Mouse (Mus musculus): ENCODE measurements around the gene Fgf18. TPM values are rescaled to one million over a fixed set of nuclear protein-coding genes. Genes with fewer than 3 reads are reported as not detected.
A peak's percentile ranks its signal among the peaks of the same experiment; 100 is the strongest.

Gene Fgf18
- polyA plus RNA-seq, 1 experiment from 2014 or later, result 0.23 TPM

- H3K4me3 ChIP-seq (replicated peaks), result no peak overlapping the region
- H3K36me3 ChIP-seq (replicated peaks), result no peaks in the 10 kb centered on the region
- H3K4me2 ChIP-seq, result no peak overlapping the region
- no peaks in the 10 kb centered on the region for H3K9me3 ChIP-seq (replicated peaks)
- no peak overlapping the region for H3K27ac ChIP-seq (replicated peaks)
- no peak for ATAC-seq (ENCODE audit: insufficient read depth)
- H3K4me1 ChIP-seq (replicated peaks), result no peaks in the 10 kb centered on the region
- H3K27me3 ChIP-seq, result peaks cover 39% of the 10 kb centered on the region
- 55% methylated on average over 9 of the region's 9 CpGs for WGBS (ENCODE audit: insufficient replicate concordance)
- H3K9ac ChIP-seq, result no peak overlapping the region
Observed at GRCm38 (mm10) chr11:33139458-33140110, 7.6 kb downstream of the Fgf18 start.

- Histone ChIP-seq H3K9me3 (replicated peaks) (no peaks in the 10 kb centered on the region), H3K9ac (no peak overlapping the region), H3K27ac (replicated peaks) (no peak overlapping the region), H3K4me2 (no peak overlapping the region), H3K4me3 (replicated peaks) (no peak overlapping the region), H3K36me3 (replicated peaks) (no peaks in the 10 kb centered on the region), H3K4me1 (replicated peaks) (no peaks in the 10 kb centered on the region), H3K27me3 (peaks cover 30% of the 10 kb centered on the region)
- WGBS (ENCODE audit: insufficient replicate concordance), result 53% methylated on average over 5 of the region's 5 CpGs
- ATAC-seq (ENCODE audit: insufficient read depth), result no peak
Observed at GRCm38 (mm10) chr11:33138686-33139085, 8.5 kb downstream of the Fgf18 start.

- no peak overlapping the region for H3K27ac ChIP-seq (replicated peaks)
- H3K4me1 ChIP-seq (replicated peaks), result no peaks in the 10 kb centered on the region
- H3K27me3 ChIP-seq, result peaks cover 10% of the 10 kb centered on the region; the same call in 1 of the 2 replicates
- H3K4me3 ChIP-seq (replicated peaks), result no peak overlapping the region
- no peaks in the 10 kb centered on the region for H3K9me3 ChIP-seq (replicated peaks)
- 69% methylated on average over 8 of the region's 8 CpGs for WGBS (ENCODE audit: insufficient replicate concordance)
- no peak overlapping the region for H3K4me2 ChIP-seq
- H3K36me3 ChIP-seq (replicated peaks), result no peaks in the 10 kb centered on the region
- no peak for ATAC-seq (ENCODE audit: insufficient read depth)
- H3K9ac ChIP-seq, result no peak overlapping the region
Observed at GRCm38 (mm10) chr11:33134391-33134986, 12.7 kb downstream of the Fgf18 start.

- H3K4me2 ChIP-seq, result no peak overlapping the region
- H3K27me3 ChIP-seq, result peaks cover 9% of the 10 kb centered on the region; the same call in 1 of the 2 replicates
- no peak for ATAC-seq (ENCODE audit: insufficient read depth)
- H3K36me3 ChIP-seq (replicated peaks), result no peaks in the 10 kb centered on the region
- no peak overlapping the region for H3K27ac ChIP-seq (replicated peaks)
- no peaks in the 10 kb centered on the region for H3K9me3 ChIP-seq (replicated peaks)
- WGBS (ENCODE audit: insufficient replicate concordance), result 42% methylated on average over 8 of the region's 8 CpGs
- no peak overlapping the region for H3K9ac ChIP-seq
- H3K4me1 ChIP-seq (replicated peaks), result no peaks in the 10 kb centered on the region
- H3K4me3 ChIP-seq (replicated peaks), result no peak overlapping the region
Observed at GRCm38 (mm10) chr11:33132619-33133338, 14.4 kb downstream of the Fgf18 start.

- Histone ChIP-seq H3K4me1 (replicated peaks) (no peaks in the 10 kb centered on the region), H3K27me3 (peaks cover 32% of the 10 kb centered on the region), H3K9ac (no peak overlapping the region), H3K9me3 (replicated peaks) (no peaks in the 10 kb centered on the region), H3K27ac (replicated peaks) (no peak overlapping the region), H3K4me2 (no peak overlapping the region), H3K4me3 (replicated peaks) (no peak overlapping the region), H3K36me3 (replicated peaks) (no peaks in the 10 kb centered on the region)
- ATAC-seq (ENCODE audit: insufficient read depth), result no peak
Observed at GRCm38 (mm10) chr11:33127058-33127457, 20.1 kb downstream of the Fgf18 start.

- WGBS (ENCODE audit: insufficient replicate concordance), result 3% methylated on average over 37 of the region's 37 CpGs
- H3K9me3 ChIP-seq (replicated peaks), result no peaks in the 10 kb centered on the region
- peak overlapping the region; percentile 17; the same call in 1 of the 2 replicates for H3K4me3 ChIP-seq (replicated peaks)
- H3K4me2 ChIP-seq, result peak overlapping the region; percentile 48
- peaks cover 53% of the 10 kb centered on the region for H3K27me3 ChIP-seq
- no peak; the same call in 1 of the 2 replicates for ATAC-seq (ENCODE audit: insufficient read depth)
- no peak overlapping the region for H3K27ac ChIP-seq (replicated peaks)
- no peak overlapping the region for H3K9ac ChIP-seq
- H3K4me1 ChIP-seq (replicated peaks), result no peaks in the 10 kb centered on the region
- H3K36me3 ChIP-seq (replicated peaks), result no peaks in the 10 kb centered on the region
Observed at GRCm38 (mm10) chr11:33122575-33123268, 24.5 kb downstream of the Fgf18 start.

- Histone ChIP-seq H3K9ac (no peak overlapping the region), H3K9me3 (replicated peaks) (no peaks in the 10 kb centered on the region), H3K4me2 (no peak overlapping the region), H3K36me3 (replicated peaks) (no peaks in the 10 kb centered on the region), H3K27ac (replicated peaks) (no peak overlapping the region), H3K4me1 (replicated peaks) (no peaks in the 10 kb centered on the region), H3K4me3 (replicated peaks) (no peak overlapping the region), H3K27me3 (peaks cover 46% of the 10 kb centered on the region)
- no peak for ATAC-seq (ENCODE audit: insufficient read depth)
- WGBS (ENCODE audit: insufficient replicate concordance), result 58% methylated on average over 8 of the region's 8 CpGs
Observed at GRCm38 (mm10) chr11:33119556-33119955, 27.6 kb downstream of the Fgf18 start.

GRCm38 (mm10) chr11:33119116-33119515 is 28.1 kb downstream of the Fgf18 start:
- no peak overlapping the region for H3K27ac ChIP-seq (replicated peaks)
- H3K4me2 ChIP-seq, result no peak overlapping the region
- H3K4me3 ChIP-seq (replicated peaks), result no peak overlapping the region
- H3K27me3 ChIP-seq, result peaks cover 42% of the 10 kb centered on the region
- no peaks in the 10 kb centered on the region for H3K4me1 ChIP-seq (replicated peaks)
- ATAC-seq (ENCODE audit: insufficient read depth), result no peak
- H3K36me3 ChIP-seq (replicated peaks), result no peaks in the 10 kb centered on the region
- no peak overlapping the region for H3K9ac ChIP-seq
- no peaks in the 10 kb centered on the region for H3K9me3 ChIP-seq (replicated peaks)
- 64% methylated on average over 7 of the region's 7 CpGs for WGBS (ENCODE audit: insufficient replicate concordance)

GRCm38 (mm10) chr11:33118480-33118879 is 28.7 kb downstream of the Fgf18 start:
- Histone ChIP-seq H3K9me3 (replicated peaks) (no peaks in the 10 kb centered on the region), H3K36me3 (replicated peaks) (no peaks in the 10 kb centered on the region), H3K4me3 (replicated peaks) (no peak overlapping the region), H3K4me2 (no peak overlapping the region), H3K27me3 (peaks cover 35% of the 10 kb centered on the region), H3K27ac (replicated peaks) (no peak overlapping the region), H3K4me1 (replicated peaks) (no peaks in the 10 kb centered on the region), H3K9ac (no peak overlapping the region)
- ATAC-seq (ENCODE audit: insufficient read depth), result no peak
- 50% methylated on average over 6 of the region's 6 CpGs for WGBS (ENCODE audit: insufficient replicate concordance)

GRCm38 (mm10) chr11:33115796-33116195 is 31.4 kb downstream of the Fgf18 start:
- Histone ChIP-seq H3K4me1 (replicated peaks) (no peaks in the 10 kb centered on the region), H3K4me2 (no peak overlapping the region), H3K27ac (replicated peaks) (no peak overlapping the region), H3K9me3 (replicated peaks) (no peaks in the 10 kb centered on the region), H3K36me3 (replicated peaks) (no peaks in the 10 kb centered on the region), H3K4me3 (replicated peaks) (no peak overlapping the region), H3K27me3 (peaks cover 8% of the 10 kb centered on the region), H3K9ac (no peak overlapping the region)
- WGBS (ENCODE audit: insufficient replicate concordance), result 67% methylated on average over 3 of the region's 3 CpGs
- ATAC-seq (ENCODE audit: insufficient read depth), result no peak

- no peaks in the 10 kb centered on the region for H3K27me3 ChIP-seq
- H3K4me1 ChIP-seq (replicated peaks), result no peaks in the 10 kb centered on the region
- no peak for ATAC-seq (ENCODE audit: insufficient read depth)
- WGBS (ENCODE audit: insufficient replicate concordance), result 6% methylated on average over 1 of the region's 1 CpGs
- H3K9me3 ChIP-seq (replicated peaks), result no peaks in the 10 kb centered on the region
- no peak overlapping the region for H3K4me3 ChIP-seq (replicated peaks)
- H3K27ac ChIP-seq (replicated peaks), result no peak overlapping the region
- H3K4me2 ChIP-seq, result no peak overlapping the region
- H3K9ac ChIP-seq, result no peak overlapping the region
- H3K36me3 ChIP-seq (replicated peaks), result no peaks in the 10 kb centered on the region
Observed at GRCm38 (mm10) chr11:33112407-33112806, 34.8 kb downstream of the Fgf18 start.

Measured in liver, embryonic 15.5 days (tissue).